Mouse (Mus musculus) ES-CJ7 (cell line): ENCODE results near the gene Trim80.

Experiments
- DNase-seq: peaks from one replicate; pipeline ENCODE4 v3.0.0; 2011; ENCODE audit warnings: low read depth, low spot score

Gene Trim80

GRCm38 (mm10) chr11:115427482-115428331 is 12.6 kb upstream of the Trim80 start:
- DNase-seq = peak; percentile 92

GRCm38 (mm10) chr11:115429307-115429706 is 11.0 kb upstream of the Trim80 start:
- no peak for DNase-seq

- no peak for DNase-seq
Measured at GRCm38 (mm10) chr11:115430561-115430960, 9.8 kb upstream of the Trim80 start.

GRCm38 (mm10) chr11:115432814-115433213 is 7.5 kb upstream of the Trim80 start:
- no peak for DNase-seq

- DNase-seq = no peak
Measured at GRCm38 (mm10) chr11:115433342-115433741, 7.0 kb upstream of the Trim80 start.

- DNase-seq = peak; percentile 50
Measured at GRCm38 (mm10) chr11:115435596-115436337, 4.6 kb upstream of the Trim80 start.

- DNase-seq = no peak
Measured at GRCm38 (mm10) chr11:115437571-115438122, 2.7 kb upstream of the Trim80 start.

GRCm38 (mm10) chr11:115439326-115439725 is 1.0 kb upstream of the Trim80 start:
- no peak for DNase-seq

GRCm38 (mm10) chr11:115441417-115441816 is 1.1 kb downstream of the Trim80 start:
- peak; percentile 67 for DNase-seq

GRCm38 (mm10) chr11:115446906-115447305 is 6.6 kb downstream of the Trim80 start:
- no peak for DNase-seq

- DNase-seq = no peak
Measured at GRCm38 (mm10) chr11:115447321-115447885, 7.1 kb downstream of the Trim80 start.

- DNase-seq = no peak
Measured at GRCm38 (mm10) chr11:115448075-115448474, 7.7 kb downstream of the Trim80 start.

- DNase-seq = no peak
Measured at GRCm38 (mm10) chr11:115448998-115449397, 8.7 kb downstream of the Trim80 start.

- no peak for DNase-seq
Measured at GRCm38 (mm10) chr11:115450176-115450575, 9.8 kb downstream of the Trim80 start.

- DNase-seq = no peak
Measured at GRCm38 (mm10) chr11:115451781-115452241, 11.5 kb downstream of the Trim80 start.

- DNase-seq = no peak
Measured at GRCm38 (mm10) chr11:115452281-115452860, 12.0 kb downstream of the Trim80 start.

- no peak for DNase-seq
Measured at GRCm38 (mm10) chr11:115453306-115453705, 13.0 kb downstream of the Trim80 start.

GRCm38 (mm10) chr11:115454822-115455221 is 14.5 kb downstream of the Trim80 start:
- peak; percentile 58 for DNase-seq

GRCm38 (mm10) chr11:115455619-115456018 is 15.3 kb downstream of the Trim80 start:
- DNase-seq = peak; percentile 67

GRCm38 (mm10) chr11:115456182-115456581 is 15.8 kb downstream of the Trim80 start:
- no peak for DNase-seq

GRCm38 (mm10) chr11:115457405-115457804 is 17.1 kb downstream of the Trim80 start:
- no peak for DNase-seq

- DNase-seq = no peak
Measured at GRCm38 (mm10) chr11:115460976-115461375, 20.6 kb downstream of the Trim80 start.
